Mouse (Mus musculus) bone marrow, adult 2 months (tissue): Measurements from ENCODE around the gene Itgal. TPM values are rescaled to one million over a fixed set of nuclear protein-coding genes. Genes with fewer than 3 reads are reported as not detected.

Experiments used
- H3K27ac ChIP-seq: fragments of 200-500 bp; 2 replicates; pipeline ENCODE4 v1.5.1; 2012; ENCODE audit warnings: low read depth, mild to moderate bottlenecking, control low read depth, inconsistent platforms, low read length; ENCODE audit not compliant: control insufficient read depth, poor library complexity, insufficient read depth
- H3K4me1 ChIP-seq: fragments of 200-500 bp; 2 replicates; pipeline ENCODE4 v1.6.1; 2011; ENCODE audit warnings: low read length; ENCODE audit not compliant: control insufficient read depth, insufficient read depth
- H3K4me3 ChIP-seq: fragments of 200-500 bp; replicated peaks from 2 replicates; pipeline ENCODE3; 2011; ENCODE audit warnings: mild to moderate bottlenecking, low read depth, low read length, control low read depth; ENCODE audit not compliant: control insufficient read depth
- CTCF ChIP-seq: fragments of 200-500 bp; IDR thresholded peaks from 2 replicates; pipeline ENCODE4 v1.5.1; 2011; ENCODE audit warnings: low read length, control low read depth; ENCODE audit not compliant: control insufficient read depth, insufficient read depth
- POLR2A ChIP-seq: fragments of 200-500 bp; IDR thresholded peaks from 2 replicates; pipeline ENCODE4 v1.6.1; 2011; ENCODE audit warnings: low read depth, mild to moderate bottlenecking, control low read depth, low read length, borderline replicate concordance; ENCODE audit not compliant: control insufficient read depth
- WGBS: fragments of 180-500 bp; shearing (Covaris S2); methylation state at CpG from one replicate; pipeline ENCODE4 v1.1.7; 2018; 5-methylcytosine and 5-hydroxymethylcytosine counted together
- polyA plus RNA-seq: library from polyadenylated mRNA; stranded (reverse); fragments of >200 nt; gene quantifications from 2 replicates; pipeline ENCODE4 v1.2.4, GENCODE M21; 2011; ENCODE audit warnings: low replicate concordance; ENCODE audit not compliant: missing spikeins, insufficient read depth, insufficient read length

Gene Itgal
- polyA plus RNA-seq, 1 experiment = 51.9 TPM

GRCm38 (mm10) chr7:127342332-127342731 is 46.3 kb downstream of the Itgal start:
- no peak overlapping the region for H3K4me3 ChIP-seq
- no peaks in the 10 kb centered on the region for H3K4me1 ChIP-seq
- WGBS = 46% methylated on average over 4 of the region's 4 CpGs
- no peak overlapping the region for H3K27ac ChIP-seq
- TF ChIP-seq CTCF (peak; percentile 21; the same call in 1 of the 2 replicates), POLR2A (no peak)

GRCm38 (mm10) chr7:127342888-127343287 is 46.8 kb downstream of the Itgal start:
- Histone ChIP-seq H3K27ac (no peak overlapping the region), H3K4me3 (no peak overlapping the region), H3K4me1 (no peaks in the 10 kb centered on the region)
- TF ChIP-seq POLR2A (no peak), CTCF (no peak)
- 93% methylated on average over 7 of the region's 7 CpGs for WGBS

GRCm38 (mm10) chr7:127343351-127344019 is 47.4 kb downstream of the Itgal start:
- Histone ChIP-seq H3K4me3 (no peak overlapping the region), H3K27ac (no peak overlapping the region), H3K4me1 (no peaks in the 10 kb centered on the region)
- TF ChIP-seq POLR2A (no peak; the same call in 1 of the 2 replicates), CTCF (no peak)
- 91% methylated on average over 38 of the region's 38 CpGs for WGBS

- H3K4me3 ChIP-seq = no peak overlapping the region
- WGBS = 89% methylated on average over 8 of the region's 8 CpGs
- no peak for TF ChIP-seq CTCF
- TF ChIP-seq POLR2A = no peak
- no peaks in the 10 kb centered on the region for H3K4me1 ChIP-seq
- no peak overlapping the region for H3K27ac ChIP-seq
These were observed 48.3 kb downstream of the Itgal start for GRCm38 (mm10) chr7:127344371-127344770.

GRCm38 (mm10) chr7:127345092-127345491 is 49.0 kb downstream of the Itgal start:
- Histone ChIP-seq H3K4me3 (peak overlapping the region; percentile 78), H3K4me1 (no peaks in the 10 kb centered on the region), H3K27ac (peak overlapping the region; percentile 77)
- TF ChIP-seq CTCF = no peak
- no peak for TF ChIP-seq POLR2A
- WGBS = under 1% methylated on average over 42 of the region's 42 CpGs

- TF ChIP-seq CTCF = no peak
- TF ChIP-seq POLR2A = peak; percentile 27; the same call in 1 of the 2 replicates
- Histone ChIP-seq H3K4me1 (no peaks in the 10 kb centered on the region), H3K27ac (peak within 1 kb of the TSS; percentile 77), H3K4me3 (peak within 1 kb of the TSS; percentile 78)
- under 1% methylated on average over 76 of the region's 76 CpGs for WGBS
These were observed 49.7 kb downstream of the Itgal start, which contains the start of gene Zfp768 for GRCm38 (mm10) chr7:127345512-127346325. Zfp768 (minus strand) TSS chr7:127345589.

GRCm38 (mm10) chr7:127346676-127347075 is 50.6 kb downstream of the Itgal start:
- WGBS = 50% methylated on average over 8 of the region's 8 CpGs
- no peaks in the 10 kb centered on the region; the same call in 1 of the 2 replicates for H3K4me1 ChIP-seq
- TF ChIP-seq CTCF (no peak), POLR2A (no peak)
- no peak overlapping the region for H3K27ac ChIP-seq
- no peak overlapping the region for H3K4me3 ChIP-seq
